Mouse (Mus musculus): ENCODE data around the gene Tead3.

Gene Tead3

GRCm38 (mm10) chr17:28299669-28300320, 50.8 kb downstream of the Tead3 start:
- H3K36me3 ChIP-seq (ENCODE audit: insufficient read depth, low read length) = peaks cover 29% of the 10 kb centered on the region
- peak overlapping the region; percentile 63 for H3K4me3 ChIP-seq (replicated peaks; ENCODE audit: low read length)
- peaks cover 90% of the 10 kb centered on the region for H3K4me1 ChIP-seq (replicated peaks; ENCODE audit: low read depth, low read length)
- no peaks in the 10 kb centered on the region for H3K9me3 ChIP-seq (ENCODE audit: low read length)
- no peaks in the 10 kb centered on the region for H3K27me3 ChIP-seq (ENCODE audit: insufficient read depth, low read length)
- TF ChIP-seq NANOG (IDR thresholded peaks at IDR 0.05; ENCODE audit: borderline replicate concordance, low read length) (no peak), CTCF (conservative IDR thresholded peaks at IDR 0.05; ENCODE audit: low read length) (no peak), POU5F1 (IDR thresholded peaks at IDR 0.05; ENCODE audit: borderline replicate concordance, low read length) (no peak)

GRCm38 (mm10) chr17:28298888-28299287, 51.7 kb downstream of the Tead3 start:
- no peaks in the 10 kb centered on the region for H3K27me3 ChIP-seq (ENCODE audit: insufficient read depth, low read length)
- peaks cover 37% of the 10 kb centered on the region for H3K36me3 ChIP-seq (ENCODE audit: insufficient read depth, low read length)
- H3K4me3 ChIP-seq (replicated peaks; ENCODE audit: low read length) = peak overlapping the region; percentile 63
- TF ChIP-seq POU5F1 (IDR thresholded peaks at IDR 0.05; ENCODE audit: borderline replicate concordance, low read length) = no peak
- no peaks in the 10 kb centered on the region for H3K9me3 ChIP-seq (ENCODE audit: low read length)
- H3K4me1 ChIP-seq (replicated peaks; ENCODE audit: low read depth, low read length) = peaks cover 90% of the 10 kb centered on the region

- Histone ChIP-seq H3K9me3 (ENCODE audit: low read length) (no peaks in the 10 kb centered on the region), H3K4me3 (replicated peaks; ENCODE audit: low read length) (no peak overlapping the region), H3K27me3 (ENCODE audit: insufficient read depth, low read length) (no peaks in the 10 kb centered on the region), H3K36me3 (ENCODE audit: insufficient read depth, low read length) (peaks cover 43% of the 10 kb centered on the region), H3K4me1 (replicated peaks; ENCODE audit: low read depth, low read length) (peaks cover 77% of the 10 kb centered on the region)
- TF ChIP-seq NANOG (IDR thresholded peaks at IDR 0.05; ENCODE audit: borderline replicate concordance, low read length) (no peak), POU5F1 (IDR thresholded peaks at IDR 0.05; ENCODE audit: borderline replicate concordance, low read length) (no peak), CTCF (conservative IDR thresholded peaks at IDR 0.05; ENCODE audit: low read length) (no peak)
These were observed 55.9 kb downstream of the Tead3 start for GRCm38 (mm10) chr17:28294449-28295333.

GRCm38 (mm10) chr17:28293716-28294115, 56.9 kb downstream of the Tead3 start:
- H3K4me3 ChIP-seq (replicated peaks; ENCODE audit: low read length) = no peak overlapping the region
- H3K9me3 ChIP-seq (ENCODE audit: low read length) = no peaks in the 10 kb centered on the region
- peaks cover 67% of the 10 kb centered on the region for H3K4me1 ChIP-seq (replicated peaks; ENCODE audit: low read depth, low read length)
- no peak for TF ChIP-seq CTCF (conservative IDR thresholded peaks at IDR 0.05; ENCODE audit: low read length)
- no peak for TF ChIP-seq POU5F1 (IDR thresholded peaks at IDR 0.05; ENCODE audit: borderline replicate concordance, low read length)
- TF ChIP-seq NANOG (IDR thresholded peaks at IDR 0.05; ENCODE audit: borderline replicate concordance, low read length) = no peak
- no peaks in the 10 kb centered on the region for H3K27me3 ChIP-seq (ENCODE audit: insufficient read depth, low read length)
- peaks cover 40% of the 10 kb centered on the region for H3K36me3 ChIP-seq (ENCODE audit: insufficient read depth, low read length)

- peaks cover 66% of the 10 kb centered on the region for H3K4me1 ChIP-seq (replicated peaks; ENCODE audit: low read depth, low read length)
- H3K4me3 ChIP-seq (replicated peaks; ENCODE audit: low read length) = no peak overlapping the region
- TF ChIP-seq POU5F1 (IDR thresholded peaks at IDR 0.05; ENCODE audit: borderline replicate concordance, low read length) (no peak), NANOG (IDR thresholded peaks at IDR 0.05; ENCODE audit: borderline replicate concordance, low read length) (no peak), CTCF (conservative IDR thresholded peaks at IDR 0.05; ENCODE audit: low read length) (no peak)
- H3K36me3 ChIP-seq (ENCODE audit: insufficient read depth, low read length) = peaks cover 34% of the 10 kb centered on the region
- no peaks in the 10 kb centered on the region for H3K27me3 ChIP-seq (ENCODE audit: insufficient read depth, low read length)
- H3K9me3 ChIP-seq (ENCODE audit: low read length) = no peaks in the 10 kb centered on the region
These were observed 59.3 kb downstream of the Tead3 start for GRCm38 (mm10) chr17:28291346-28291745.

- Histone ChIP-seq H3K27me3 (ENCODE audit: insufficient read depth, low read length) (no peaks in the 10 kb centered on the region), H3K36me3 (ENCODE audit: insufficient read depth, low read length) (peaks cover 31% of the 10 kb centered on the region), H3K4me3 (replicated peaks; ENCODE audit: low read length) (no peak overlapping the region), H3K4me1 (replicated peaks; ENCODE audit: low read depth, low read length) (peaks cover 70% of the 10 kb centered on the region), H3K9me3 (ENCODE audit: low read length) (no peaks in the 10 kb centered on the region)
- no peak for TF ChIP-seq POU5F1 (IDR thresholded peaks at IDR 0.05; ENCODE audit: borderline replicate concordance, low read length)
- TF ChIP-seq NANOG (IDR thresholded peaks at IDR 0.05; ENCODE audit: borderline replicate concordance, low read length) = no peak
- no peak for TF ChIP-seq CTCF (conservative IDR thresholded peaks at IDR 0.05; ENCODE audit: low read length)
These were observed 59.9 kb downstream of the Tead3 start for GRCm38 (mm10) chr17:28290671-28291070.

GRCm38 (mm10) chr17:28290262-28290661, 60.4 kb downstream of the Tead3 start:
- Histone ChIP-seq H3K4me3 (replicated peaks; ENCODE audit: low read length) (no peak overlapping the region), H3K9me3 (ENCODE audit: low read length) (no peaks in the 10 kb centered on the region), H3K4me1 (replicated peaks; ENCODE audit: low read depth, low read length) (peaks cover 69% of the 10 kb centered on the region), H3K27me3 (ENCODE audit: insufficient read depth, low read length) (no peaks in the 10 kb centered on the region), H3K36me3 (ENCODE audit: insufficient read depth, low read length) (peaks cover 26% of the 10 kb centered on the region)
- no peak for TF ChIP-seq NANOG (IDR thresholded peaks at IDR 0.05; ENCODE audit: borderline replicate concordance, low read length)
- TF ChIP-seq POU5F1 (IDR thresholded peaks at IDR 0.05; ENCODE audit: borderline replicate concordance, low read length) = no peak
- TF ChIP-seq CTCF (conservative IDR thresholded peaks at IDR 0.05; ENCODE audit: low read length) = no peak

- Histone ChIP-seq H3K27me3 (ENCODE audit: insufficient read depth, low read length) (no peaks in the 10 kb centered on the region), H3K4me3 (replicated peaks; ENCODE audit: low read length) (no peak overlapping the region), H3K4me1 (replicated peaks; ENCODE audit: low read depth, low read length) (peaks cover 63% of the 10 kb centered on the region), H3K36me3 (ENCODE audit: insufficient read depth, low read length) (peaks cover 9% of the 10 kb centered on the region), H3K9me3 (ENCODE audit: low read length) (no peaks in the 10 kb centered on the region)
- no peak for TF ChIP-seq NANOG (IDR thresholded peaks at IDR 0.05; ENCODE audit: borderline replicate concordance, low read length)
- TF ChIP-seq CTCF (conservative IDR thresholded peaks at IDR 0.05; ENCODE audit: low read length) = no peak
- no peak for TF ChIP-seq POU5F1 (IDR thresholded peaks at IDR 0.05; ENCODE audit: borderline replicate concordance, low read length)
These were observed 62.6 kb downstream of the Tead3 start for GRCm38 (mm10) chr17:28287980-28288379.
